Mouse (Mus musculus): ENCODE data around the gene Igsf21.

Gene Igsf21

DNA sequence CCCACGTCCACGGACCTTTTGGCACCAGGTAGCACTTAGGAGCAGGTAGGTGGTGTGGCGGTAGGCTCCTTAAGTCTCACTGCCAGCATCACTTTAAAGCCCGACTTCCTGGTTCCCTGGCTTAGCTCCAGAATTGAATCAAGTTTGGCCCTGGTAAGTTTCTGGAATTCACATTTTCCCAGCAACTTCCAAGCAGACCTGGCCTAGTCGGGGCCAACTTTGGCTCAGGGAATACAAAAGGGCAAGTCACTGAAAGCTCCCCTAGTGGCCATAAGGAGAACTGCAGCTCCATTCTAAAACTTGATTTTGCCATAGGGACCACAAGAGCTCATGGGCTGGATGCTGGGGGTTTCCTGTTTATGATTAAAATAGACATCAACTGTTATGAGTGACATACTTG is 145.5 kb downstream of the Igsf21 start:
- DNase-seq (ENCODE audit: low read depth, low spot score), result peak; percentile 57

DNA sequence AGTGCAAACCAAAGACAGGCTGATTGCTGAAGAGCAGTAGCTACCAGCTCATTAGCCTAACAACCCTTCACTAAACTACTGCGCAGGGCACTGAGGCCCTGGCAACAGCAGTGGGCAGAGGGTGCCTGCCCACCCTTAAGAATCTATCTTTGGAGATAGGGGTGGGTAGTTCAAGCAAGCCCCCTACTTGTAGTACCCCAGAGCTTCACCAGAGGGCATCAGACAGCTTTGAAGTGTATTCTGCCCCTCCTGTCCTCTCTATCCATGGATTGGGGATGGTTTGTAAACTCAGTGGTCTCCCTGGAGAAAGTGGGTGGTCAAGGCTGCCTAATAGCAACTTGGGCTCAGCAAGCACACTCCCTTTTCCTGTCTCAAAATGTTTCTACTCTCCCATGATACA is 146.4 kb downstream of the Igsf21 start:
- peak; percentile 70 for DNase-seq (ENCODE audit: low read depth, low spot score)

DNA sequence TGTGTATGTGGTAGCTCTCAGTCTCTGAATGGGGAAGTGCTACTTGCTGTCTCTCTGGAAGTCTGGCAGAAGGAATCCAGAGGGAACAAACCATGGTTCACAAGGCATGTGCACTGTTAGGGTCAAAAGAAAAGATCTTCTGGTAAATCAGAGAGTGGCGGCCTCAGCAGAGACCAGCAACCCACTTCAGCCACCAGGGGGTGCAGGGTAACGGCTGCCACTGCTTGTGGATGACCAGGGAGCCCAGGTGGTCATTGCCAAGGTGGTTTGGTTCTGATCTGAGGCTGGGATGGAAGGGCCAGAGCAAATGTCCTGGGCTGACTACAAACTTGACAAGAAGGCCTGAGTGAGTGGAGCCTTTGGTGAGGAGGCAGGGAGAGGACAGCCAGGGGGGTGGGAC is 150.3 kb downstream of the Igsf21 start:
- no peak for DNase-seq (ENCODE audit: low read depth, low spot score)

DNA sequence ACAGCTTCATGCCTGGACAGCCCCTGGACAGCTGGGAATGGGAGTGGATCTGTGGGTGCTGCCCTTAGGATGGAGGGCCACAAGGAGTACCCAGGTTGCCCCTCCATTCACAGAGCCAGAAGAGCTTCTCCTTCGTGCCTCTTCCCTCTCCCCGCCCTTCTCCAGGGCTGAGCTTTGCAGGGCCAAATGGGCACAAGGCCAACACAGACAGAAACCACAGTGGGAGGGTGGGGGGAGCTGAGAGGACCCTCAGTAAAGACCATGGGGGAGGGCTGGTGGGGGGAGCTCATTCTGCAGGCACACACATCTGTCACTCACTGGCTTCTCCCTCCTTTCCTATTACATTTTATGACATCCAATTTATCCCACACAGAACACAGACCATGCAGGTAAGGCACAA is 151.7 kb downstream of the Igsf21 start:
- no peak for DNase-seq (ENCODE audit: low read depth, low spot score)

DNA sequence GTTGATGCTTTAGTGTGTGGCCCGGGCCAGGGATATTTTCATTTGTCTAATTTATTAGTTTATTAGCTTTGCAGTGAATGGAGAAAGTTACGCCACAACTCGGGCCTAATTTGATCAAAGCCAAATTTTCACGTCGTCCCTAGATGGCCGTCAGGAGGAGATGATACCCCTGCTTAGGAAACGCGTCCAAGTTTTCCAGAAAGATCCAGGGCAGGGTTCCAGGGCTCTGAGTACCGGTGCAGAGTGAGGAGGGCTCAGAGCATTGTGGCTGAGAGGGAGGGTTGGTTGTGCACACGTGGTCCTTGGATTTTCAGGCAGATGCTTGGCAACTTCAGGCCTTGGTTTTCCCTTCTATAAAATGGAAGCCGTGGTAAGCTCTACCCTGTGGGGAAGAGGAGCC is 154.2 kb downstream of the Igsf21 start:
- no peak for DNase-seq (ENCODE audit: low read depth, low spot score)

DNA sequence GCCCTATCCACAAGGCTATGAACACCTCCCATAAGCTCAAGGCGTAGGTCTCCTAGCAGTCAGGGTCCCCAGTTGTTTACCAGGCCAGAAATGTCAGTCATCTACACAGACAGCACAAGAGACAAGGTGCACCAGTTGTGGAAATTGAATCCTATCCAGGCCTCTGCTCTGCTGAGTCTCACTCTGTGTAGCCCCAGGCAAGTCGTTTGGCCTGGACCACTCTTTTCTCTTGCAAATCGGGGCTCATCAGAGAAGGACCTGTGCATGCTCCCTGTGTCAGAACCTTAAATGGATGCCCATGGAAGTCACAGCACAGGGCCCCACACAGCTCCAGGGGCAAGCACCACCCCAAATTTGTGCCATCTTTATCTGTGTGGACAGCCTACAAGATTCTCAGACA is 154.9 kb downstream of the Igsf21 start:
- no peak for DNase-seq (ENCODE audit: low read depth, low spot score)

DNA sequence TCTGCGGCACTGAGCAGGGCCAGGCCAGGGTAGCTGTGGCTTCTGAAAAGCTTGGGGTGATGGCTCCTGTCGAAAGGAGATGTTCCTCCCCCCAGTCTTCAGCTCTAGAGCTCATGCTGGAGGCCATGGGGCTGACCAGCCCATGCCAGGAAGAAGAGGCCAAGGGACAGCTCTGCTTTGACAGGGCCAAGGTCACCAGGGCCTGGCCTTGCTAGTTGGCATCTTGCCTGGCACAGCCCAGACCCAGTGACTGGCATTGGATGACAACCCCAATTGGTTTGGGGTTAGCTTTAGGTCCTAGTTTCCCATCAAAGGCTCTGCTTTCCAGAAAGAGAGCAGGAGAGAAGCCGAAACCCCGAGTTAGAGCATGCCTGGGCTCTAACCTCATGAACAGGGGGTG is 156.9 kb downstream of the Igsf21 start:
- DNase-seq (ENCODE audit: low read depth, low spot score), result no peak

DNA sequence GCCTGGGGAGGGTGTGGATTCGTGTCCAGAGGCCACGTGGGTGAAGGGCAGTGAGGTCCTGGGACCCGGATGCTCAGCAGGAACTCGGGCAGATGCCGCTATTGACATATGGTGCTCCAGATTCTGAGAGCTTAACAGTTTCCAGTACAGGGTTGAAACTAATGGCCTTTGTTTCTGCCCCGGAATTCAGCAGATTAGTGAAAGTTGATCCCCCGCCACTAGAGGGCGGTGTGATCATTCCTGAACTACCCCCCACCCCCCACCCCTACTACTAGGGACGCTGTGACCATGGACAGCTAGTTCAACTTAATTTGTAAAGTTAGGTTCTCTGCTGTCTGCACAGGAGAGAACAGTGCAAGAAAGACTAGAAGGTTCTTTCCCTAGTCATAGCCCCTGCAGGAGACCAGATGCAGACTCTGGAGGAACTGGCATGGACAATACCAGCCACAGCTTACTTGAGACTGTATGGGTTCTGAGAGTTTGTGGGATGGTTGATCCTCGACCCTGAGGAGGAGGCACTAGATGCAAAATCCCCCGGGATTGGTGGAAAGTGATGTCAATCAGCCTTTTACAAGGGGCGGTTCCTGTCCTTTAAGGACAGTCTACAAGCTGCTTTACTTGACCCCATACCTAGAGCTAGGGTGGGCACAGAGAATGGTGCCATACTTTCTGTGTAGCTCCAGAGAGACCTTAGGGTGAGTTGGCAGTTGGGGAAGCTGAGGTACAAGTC is 157.7 kb downstream of the Igsf21 start:
- no peak for DNase-seq (ENCODE audit: low read depth, low spot score)

DNA sequence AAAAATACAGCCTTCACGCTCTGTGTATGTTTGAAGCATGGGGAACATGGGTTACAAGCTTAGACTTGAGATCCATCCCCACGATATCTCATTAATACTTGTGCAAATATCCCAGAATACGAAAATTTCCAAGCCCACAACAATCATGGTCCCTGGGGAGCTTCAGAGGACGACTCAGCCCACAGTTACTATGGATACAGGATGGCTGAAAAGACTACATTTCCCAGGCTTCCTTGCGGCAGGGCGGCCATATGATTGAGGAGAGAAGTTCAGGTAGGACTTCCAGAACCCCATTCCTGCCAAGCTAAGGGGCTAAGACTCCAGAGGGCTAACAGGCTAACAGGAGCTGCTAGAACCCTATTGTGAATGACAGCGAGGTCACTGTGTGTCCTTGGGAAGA is 160.4 kb downstream of the Igsf21 start:
- DNase-seq (ENCODE audit: low read depth, low spot score), result peak; percentile 77

DNA sequence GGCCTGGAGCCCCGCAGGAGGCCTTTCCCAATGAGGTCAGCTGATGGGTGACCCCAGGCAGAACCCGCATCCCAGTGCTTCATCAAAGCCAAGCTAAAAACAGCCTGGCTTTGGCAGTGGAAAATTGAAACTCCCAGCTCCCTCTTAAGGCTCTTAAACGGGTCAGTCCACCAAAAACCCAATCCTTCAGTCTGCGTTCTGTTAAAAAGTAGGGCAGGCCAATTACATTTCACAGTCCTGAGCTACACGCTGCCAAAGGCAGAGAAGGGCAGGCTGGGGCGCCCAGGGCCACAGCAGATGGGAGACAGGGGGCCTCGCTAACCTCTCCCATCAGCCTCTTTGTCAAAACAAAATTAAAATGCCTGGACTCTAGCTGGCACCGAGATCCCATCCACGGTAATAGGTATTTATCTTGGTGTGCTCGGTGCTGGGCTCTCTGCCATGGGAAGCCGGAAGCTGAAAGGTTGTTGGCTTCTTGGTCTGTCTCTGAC is 162.0 kb downstream of the Igsf21 start:
- peak; percentile 88 for DNase-seq (ENCODE audit: low read depth, low spot score)

DNA sequence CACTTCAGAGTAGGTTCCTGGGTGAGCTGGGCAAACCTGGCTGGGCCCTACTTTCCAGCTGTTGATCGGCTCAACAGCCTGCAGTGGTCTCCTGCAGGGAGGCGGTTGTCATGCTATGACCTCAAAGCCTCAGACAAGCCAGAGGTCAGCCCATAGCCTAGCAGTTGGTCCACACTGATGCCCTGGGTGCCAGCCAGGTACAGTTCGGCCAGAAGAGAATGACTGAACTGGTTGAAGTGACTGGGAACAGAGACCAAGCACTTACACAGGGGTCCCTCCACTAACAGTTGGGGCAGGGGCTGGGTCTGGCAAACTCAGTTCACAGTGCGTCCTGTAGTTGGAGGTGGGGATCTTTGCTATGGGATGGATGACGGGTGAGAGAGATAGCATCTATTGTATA is 162.5 kb downstream of the Igsf21 start:
- DNase-seq (ENCODE audit: low read depth, low spot score), result no peak

DNA sequence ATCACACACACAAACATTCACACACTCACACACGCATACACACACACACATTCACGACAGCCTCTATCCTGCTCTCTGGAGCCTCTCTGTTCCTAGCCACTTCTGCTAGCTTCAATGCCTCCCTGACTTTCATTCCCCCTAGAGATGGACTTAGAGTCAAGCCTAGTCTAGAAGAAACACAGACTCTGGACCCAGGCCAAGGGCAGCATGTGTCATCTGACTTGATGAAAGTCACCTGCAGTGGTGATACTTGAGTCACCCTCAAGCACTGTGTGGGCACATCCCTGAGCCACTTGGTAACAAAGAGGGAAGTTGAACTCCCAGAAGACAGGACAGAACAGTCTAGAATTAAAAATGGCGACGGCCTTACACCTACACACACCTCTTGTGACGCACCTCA is 168.2 kb downstream of the Igsf21 start:
- peak; percentile 52 for DNase-seq (ENCODE audit: low read depth, low spot score)

DNA sequence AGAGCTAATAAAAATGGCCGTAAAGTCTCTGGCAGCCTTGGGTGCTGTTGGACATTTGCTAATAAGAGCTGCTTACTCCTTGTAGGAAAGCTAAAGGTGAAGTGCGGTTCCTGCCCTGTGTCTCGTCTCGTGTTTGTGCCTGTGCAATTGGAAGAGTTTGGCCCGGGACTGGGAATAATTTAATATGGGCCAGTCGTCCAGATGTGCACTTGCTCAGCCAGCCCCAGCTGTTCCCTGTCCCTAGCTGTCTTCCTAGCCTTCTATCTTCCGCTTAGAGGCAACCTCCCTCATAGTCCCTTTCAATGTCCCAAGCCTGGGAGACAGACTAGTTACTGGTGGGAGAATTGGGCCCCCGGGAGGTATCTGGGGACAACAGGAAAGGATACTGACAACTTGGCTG is 169.0 kb downstream of the Igsf21 start:
- DNase-seq (ENCODE audit: low read depth, low spot score), result no peak

DNA sequence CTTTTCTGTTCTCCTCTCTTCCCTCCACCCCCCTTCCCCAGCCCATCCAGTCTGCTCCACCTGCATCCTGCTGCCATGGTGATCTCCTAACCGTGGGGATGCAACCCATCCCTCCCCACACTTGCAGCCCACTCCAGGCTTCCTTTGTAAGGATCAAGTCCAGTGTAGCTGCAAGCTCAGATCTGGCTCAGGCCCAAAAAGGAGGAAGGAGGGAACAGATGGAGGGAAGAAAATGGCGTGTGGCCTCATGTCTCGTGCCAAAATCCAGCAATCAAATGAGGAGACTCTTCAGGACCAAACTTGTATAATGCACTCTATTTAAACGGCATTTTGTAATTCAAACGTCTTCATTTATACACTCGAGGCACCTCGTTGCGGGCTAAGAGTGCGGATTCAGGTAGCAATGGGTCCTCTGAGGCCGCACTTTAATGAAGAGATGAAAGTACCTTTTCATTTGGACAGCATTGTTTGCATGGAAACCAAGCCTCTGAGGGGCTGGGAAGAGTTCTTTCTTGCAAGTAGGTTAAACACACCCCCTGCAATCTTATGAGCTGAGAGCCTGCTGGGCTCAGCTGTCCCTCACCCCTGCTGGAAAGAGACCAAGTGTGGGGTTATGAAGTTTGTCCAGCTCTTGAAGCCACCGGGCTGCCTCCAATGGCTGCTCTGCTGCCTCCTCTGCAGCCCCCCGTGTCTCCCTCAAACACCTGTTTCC is 169.6 kb downstream of the Igsf21 start:
- DNase-seq (ENCODE audit: low read depth, low spot score), result peak; percentile 80

DNA sequence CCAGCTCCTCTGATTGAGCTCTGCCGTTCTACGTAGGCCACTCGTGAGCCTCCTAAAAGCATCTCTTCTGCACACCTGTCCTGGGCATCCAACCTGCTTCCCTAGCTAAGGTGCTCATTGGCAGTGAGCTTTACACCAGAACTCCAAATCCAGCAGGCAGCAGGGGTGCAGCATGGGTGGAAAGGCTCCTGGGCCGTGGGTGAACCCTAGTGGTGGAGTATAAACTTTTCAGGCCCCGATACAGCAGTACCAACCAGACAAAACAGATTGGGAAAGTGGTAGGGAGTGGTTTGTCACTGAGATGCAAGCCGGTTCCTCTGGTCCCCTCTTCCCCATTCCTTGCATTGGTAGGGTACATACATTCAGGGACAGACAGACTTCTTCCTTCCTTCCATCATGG is 170.2 kb downstream of the Igsf21 start:
- DNase-seq (ENCODE audit: low read depth, low spot score), result no peak

DNA sequence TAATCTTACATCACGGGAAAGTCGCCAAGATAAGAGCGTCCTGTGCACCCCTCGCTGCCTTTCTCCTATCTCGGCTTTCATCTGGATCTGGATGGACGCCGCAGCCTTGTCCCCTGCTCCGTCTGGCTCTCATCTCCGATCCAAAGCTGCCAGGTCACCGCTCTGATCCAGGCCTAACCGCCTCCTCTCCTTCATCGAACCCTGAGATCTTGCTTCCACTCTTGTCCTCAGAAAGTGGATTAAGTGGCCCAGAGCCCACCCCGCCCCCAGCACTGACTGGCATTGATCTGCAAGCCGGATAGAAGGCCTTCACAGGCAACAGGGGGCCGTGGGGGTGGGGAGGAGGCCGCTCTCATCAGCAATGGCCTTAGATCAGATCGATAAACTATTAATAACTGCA is 175.5 kb downstream of the Igsf21 start:
- no peak for DNase-seq (ENCODE audit: low read depth, low spot score)

DNA sequence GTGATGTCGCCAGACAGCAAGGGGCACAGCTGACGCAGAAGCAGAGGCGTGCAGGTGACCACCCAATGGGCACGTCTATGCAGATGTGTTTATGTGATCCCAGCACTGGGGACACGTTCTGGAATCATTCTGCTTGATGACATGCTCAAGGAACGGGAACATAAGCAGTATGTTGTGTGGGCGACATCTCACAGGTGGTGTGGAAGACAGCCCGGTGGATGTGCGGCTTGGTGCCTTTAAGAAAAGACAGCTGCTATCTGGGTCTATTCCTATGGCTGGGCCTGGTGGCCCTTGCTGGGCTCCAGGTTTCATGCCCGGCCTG is 176.3 kb downstream of the Igsf21 start:
- peak; percentile 87 for DNase-seq (ENCODE audit: low read depth, low spot score)

DNA sequence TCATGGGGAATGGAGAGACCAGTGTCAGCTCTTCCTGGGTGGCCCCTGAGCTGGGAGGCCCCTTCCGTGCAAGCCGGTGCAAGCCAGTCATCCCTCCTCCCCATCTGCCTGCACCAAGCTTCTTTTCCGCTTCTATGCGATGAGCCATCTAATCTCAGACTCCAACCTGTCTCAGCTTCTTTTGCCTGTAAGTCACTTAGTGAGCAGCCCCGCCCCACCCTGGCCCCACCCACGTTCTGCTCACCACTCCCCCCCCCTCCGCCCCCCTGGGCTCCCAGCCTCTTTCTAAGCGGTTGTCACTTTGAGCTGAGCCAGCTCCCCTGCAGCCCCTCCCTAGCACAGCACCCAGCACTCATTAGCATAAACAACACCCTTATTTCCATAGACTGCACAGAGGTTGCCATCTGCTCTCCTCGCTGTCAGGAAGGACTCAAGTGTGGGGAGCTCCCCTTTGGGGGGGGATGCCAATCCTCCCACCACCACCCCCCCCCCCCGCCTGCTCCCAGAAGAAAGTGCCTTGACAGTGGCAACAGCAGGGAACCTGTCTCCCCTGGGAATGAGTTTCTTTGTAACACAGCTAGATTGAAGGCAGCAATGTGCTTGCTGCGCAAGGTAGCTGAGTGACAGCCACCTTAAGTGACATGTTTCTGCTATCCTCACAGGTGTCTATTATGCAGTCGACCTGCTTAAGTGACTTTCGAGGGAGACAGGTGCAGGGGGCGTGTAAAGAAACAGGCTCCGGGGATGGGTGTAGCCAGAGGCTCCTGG is 176.8 kb downstream of the Igsf21 start:
- peak; percentile 92 for DNase-seq (ENCODE audit: low read depth, low spot score)

DNA sequence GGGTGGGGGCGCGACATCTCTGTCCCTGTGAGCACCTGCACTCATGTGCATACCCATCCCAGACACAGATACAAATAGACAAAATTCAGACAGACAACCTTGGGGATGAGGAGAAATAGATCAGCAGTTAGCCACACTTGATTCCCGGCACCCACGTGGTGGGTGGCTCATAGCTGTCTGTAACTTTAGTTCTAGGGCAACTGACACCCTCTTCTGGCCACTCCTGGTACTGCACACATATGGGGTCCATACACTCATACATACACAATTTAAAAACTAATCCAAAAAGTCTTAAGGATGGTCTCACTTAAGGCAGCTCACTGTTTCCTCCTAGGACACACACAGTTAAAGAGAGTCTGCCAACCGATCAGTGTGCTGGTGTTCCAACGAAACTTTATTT is 178.1 kb downstream of the Igsf21 start:
- no peak for DNase-seq (ENCODE audit: low read depth, low spot score)

DNA sequence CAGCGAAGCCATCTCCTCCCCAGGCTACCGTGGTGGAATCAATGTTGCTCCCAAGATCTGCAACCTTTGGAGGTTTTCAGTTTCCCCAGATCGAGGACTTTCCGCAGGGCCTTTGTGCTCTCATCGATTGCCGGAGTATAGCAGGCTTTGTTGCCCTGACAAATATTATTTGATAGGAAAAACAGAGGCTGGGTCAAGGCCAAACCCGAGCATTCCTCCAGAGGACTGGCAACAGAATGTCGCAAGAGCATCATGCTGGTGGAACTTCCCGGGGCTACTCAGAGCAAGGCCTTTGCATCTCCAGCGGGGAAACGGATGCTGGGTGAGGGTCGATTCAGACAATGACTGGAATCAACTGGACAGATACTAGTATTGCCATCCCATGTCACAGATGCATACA is 180.6 kb downstream of the Igsf21 start:
- no peak for DNase-seq (ENCODE audit: low read depth, low spot score)

DNA sequence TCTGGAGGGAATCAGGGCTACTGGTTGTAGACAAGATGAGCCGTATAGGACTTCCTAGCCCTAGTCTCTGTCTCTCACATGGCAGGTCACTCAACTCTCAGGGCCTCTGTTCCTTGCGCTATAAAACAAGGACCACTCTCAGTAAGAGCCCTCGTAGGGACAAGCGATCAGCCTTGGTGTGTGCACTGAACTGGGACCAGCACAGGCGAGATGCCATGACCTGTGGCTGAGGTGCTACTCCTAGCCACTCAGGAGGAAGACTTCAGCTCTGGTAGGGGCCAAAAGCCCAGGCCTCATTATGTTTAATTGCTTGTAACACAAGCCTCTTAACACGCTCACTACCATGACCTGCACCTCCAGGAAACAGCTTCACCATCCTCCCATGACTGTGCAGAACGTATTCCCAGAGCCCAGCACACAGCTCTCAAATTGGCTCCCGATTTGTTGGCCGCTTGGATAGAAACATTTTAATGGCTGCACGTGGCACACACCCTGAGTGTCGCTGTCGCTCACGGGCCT is 183.4 kb downstream of the Igsf21 start:
- DNase-seq (ENCODE audit: low read depth, low spot score), result no peak

DNA sequence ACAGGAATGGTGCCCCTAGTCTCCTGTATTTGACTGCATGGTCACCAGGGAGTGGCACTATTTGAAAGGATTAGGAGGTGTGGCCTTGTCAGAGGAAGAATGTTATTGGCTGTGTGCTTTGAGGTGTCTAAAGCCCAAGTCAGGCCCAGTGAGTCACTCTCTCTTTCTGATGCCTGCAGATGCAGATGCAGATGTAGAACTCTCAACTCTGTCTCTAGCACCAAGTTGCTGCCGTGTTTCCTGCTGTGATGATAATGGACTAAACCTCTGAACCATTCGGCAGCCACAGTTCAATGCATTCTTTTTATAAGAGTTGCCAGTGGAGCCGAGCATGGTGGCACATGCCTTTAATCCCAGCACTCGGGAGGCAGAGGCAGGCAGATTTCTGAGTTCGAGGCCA is 186.3 kb downstream of the Igsf21 start:
- DNase-seq (ENCODE audit: low read depth, low spot score), result no peak

DNA sequence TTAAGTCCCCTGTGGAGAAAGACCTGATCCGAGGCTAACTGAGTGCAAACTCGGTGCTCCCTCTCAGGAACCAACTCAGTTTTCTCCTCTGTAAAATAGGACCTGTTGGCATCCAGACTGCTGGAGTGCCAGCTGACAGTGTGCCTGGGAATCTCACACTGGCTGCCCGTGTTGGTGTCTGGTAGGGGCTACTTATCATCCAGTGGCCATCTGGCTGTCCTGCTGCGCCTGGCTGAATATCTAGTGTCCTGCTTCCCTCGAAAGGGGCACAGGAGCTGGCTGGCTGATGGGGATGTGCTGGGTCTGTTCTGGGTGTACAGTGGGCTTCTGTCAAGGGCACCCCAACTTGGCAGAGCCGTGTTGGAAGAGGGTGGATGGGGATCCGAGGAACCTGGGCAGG is 193.5 kb downstream of the Igsf21 start:
- no peak for DNase-seq (ENCODE audit: low read depth, low spot score)

All from brain, adult 2 months (tissue).